Mouse (Mus musculus) CD4-positive helper T cell, adult 2 months (primary cell): ENCODE data around the gene Esrrg.

Experiments used
- DNase-seq: peaks from one replicate; pipeline ENCODE4 v3.0.0-alpha.2; 2012; ENCODE audit warnings: low read depth, missing footprints, low spot score

Gene Esrrg

GRCm38 (mm10) chr1:187904731-187905130, 296.1 kb downstream of the Esrrg start:
- no peak for DNase-seq

- no peak for DNase-seq
Observed at GRCm38 (mm10) chr1:187907407-187907806, 298.8 kb downstream of the Esrrg start.

GRCm38 (mm10) chr1:187907871-187908270, 299.3 kb downstream of the Esrrg start:
- DNase-seq, result no peak

- no peak for DNase-seq
Observed at GRCm38 (mm10) chr1:187910718-187911117, 302.1 kb downstream of the Esrrg start.

GRCm38 (mm10) chr1:187911201-187911600, 302.6 kb downstream of the Esrrg start:
- no peak for DNase-seq

- no peak for DNase-seq
Observed at GRCm38 (mm10) chr1:187918303-187918702, 309.7 kb downstream of the Esrrg start.

- DNase-seq, result no peak
Observed at GRCm38 (mm10) chr1:187918939-187919338, 310.3 kb downstream of the Esrrg start.

GRCm38 (mm10) chr1:187920156-187920777, 311.7 kb downstream of the Esrrg start:
- no peak for DNase-seq

GRCm38 (mm10) chr1:187931146-187931545, 322.6 kb downstream of the Esrrg start:
- DNase-seq, result no peak

GRCm38 (mm10) chr1:187938652-187939051, 330.1 kb downstream of the Esrrg start:
- DNase-seq, result no peak

GRCm38 (mm10) chr1:187939078-187939477, 330.5 kb downstream of the Esrrg start:
- no peak for DNase-seq

- DNase-seq, result no peak
Observed at GRCm38 (mm10) chr1:187951506-187951905, 342.9 kb downstream of the Esrrg start.

- DNase-seq, result no peak
Observed at GRCm38 (mm10) chr1:187956702-187957101, 348.1 kb downstream of the Esrrg start.

- DNase-seq, result no peak
Observed at GRCm38 (mm10) chr1:187959192-187959591, 350.6 kb downstream of the Esrrg start.

- DNase-seq, result no peak
Observed at GRCm38 (mm10) chr1:187961452-187961851, 352.9 kb downstream of the Esrrg start.

- DNase-seq, result no peak
Observed at GRCm38 (mm10) chr1:187964829-187965760, 356.5 kb downstream of the Esrrg start.

- no peak for DNase-seq
Observed at GRCm38 (mm10) chr1:187965921-187966320, 357.3 kb downstream of the Esrrg start.

- no peak for DNase-seq
Observed at GRCm38 (mm10) chr1:187968379-187968778, 359.8 kb downstream of the Esrrg start.

GRCm38 (mm10) chr1:187969491-187969890, 360.9 kb downstream of the Esrrg start:
- DNase-seq, result no peak

- DNase-seq, result no peak
Observed at GRCm38 (mm10) chr1:187974396-187974795, 365.8 kb downstream of the Esrrg start.

- no peak for DNase-seq
Observed at GRCm38 (mm10) chr1:187975465-187976352, 367.1 kb downstream of the Esrrg start.

GRCm38 (mm10) chr1:187976353-187976730, 367.8 kb downstream of the Esrrg start:
- DNase-seq, result no peak
